Comparison of ENCODE assay signal across 15 mouse cellular contexts in the genomic region with DNA sequence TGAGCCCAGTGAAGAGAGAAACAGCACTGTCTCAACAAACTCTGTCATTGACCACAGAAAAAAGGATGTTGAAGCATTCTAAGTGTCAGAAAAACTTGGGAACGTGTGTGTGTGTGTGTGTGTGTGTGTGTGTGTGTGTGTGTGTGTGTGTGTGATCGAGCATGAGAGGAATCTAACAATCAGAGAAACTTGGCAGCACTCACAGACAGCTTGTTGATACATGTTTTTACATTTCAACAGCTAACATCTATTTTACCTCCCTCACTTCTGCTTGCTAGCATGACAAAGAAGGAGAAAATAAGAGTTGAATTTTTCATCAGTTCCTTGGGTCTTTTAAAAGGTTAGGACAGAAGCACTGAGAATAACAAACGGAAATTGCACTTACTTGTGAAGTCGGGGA.
"Had no signal": no experiment of that assay in that cellular context is flagged by ENCODE, and none has a peak within 500 bp of the region (broad histone marks: within the 10 kb centered on the region; RNA-seq: fewer than 3 reads in every experiment).

No protein-coding gene starts in this region.

- H3K4me1 ChIP-seq: limb, embryonic 13.5 days; liver, embryonic 13.5 days; lung, embryonic 15.5 days had no signal

- H3K9me3 ChIP-seq: limb, embryonic 13.5 days; liver, embryonic 13.5 days; lung, embryonic 15.5 days had no signal

- ATAC-seq: intestine, embryonic 16.5 days had no signal

- H3K36me3 ChIP-seq: limb, embryonic 13.5 days; liver, embryonic 13.5 days; lung, embryonic 15.5 days had no signal

- H3K9ac ChIP-seq: limb, embryonic 13.5 days; liver, embryonic 13.5 days; lung, embryonic 15.5 days had no signal

- H3K27ac ChIP-seq: limb, embryonic 13.5 days; liver, embryonic 13.5 days; lung, embryonic 15.5 days; stomach, postnatal 0 days had no signal

- H3K4me3 ChIP-seq: limb, embryonic 13.5 days; liver, embryonic 13.5 days; lung, embryonic 15.5 days had no signal

- H3K27me3 ChIP-seq: limb, embryonic 13.5 days; liver, embryonic 13.5 days; lung, embryonic 15.5 days had no signal

- DNase-seq: kidney, adult 18-20 months; kidney, postnatal 10 days; kidney, postnatal 36 days; left cerebral cortex, postnatal 4 days; liver, embryonic 13.5 days; lung, postnatal 36 days; midbrain, embryonic 14.5 days; thymus, adult 2 months; thymus, postnatal 14 days; thymus, postnatal 4 days had no signal

- H3K4me2 ChIP-seq: limb, embryonic 13.5 days; liver, embryonic 13.5 days; lung, embryonic 15.5 days; midbrain, embryonic 11.5 days had no signal
